Mouse (Mus musculus): ENCODE measurements around the gene Bach2. TPM values are rescaled to one million over a fixed set of nuclear protein-coding genes. Genes with fewer than 3 reads are reported as not detected.

Gene Bach2
- polyA plus RNA-seq (2014; fragmentation: Nextera tagmentation; extraction: Ambion mirVana), result 27.3 and 29.9 TPM in 2 replicates

DNA sequence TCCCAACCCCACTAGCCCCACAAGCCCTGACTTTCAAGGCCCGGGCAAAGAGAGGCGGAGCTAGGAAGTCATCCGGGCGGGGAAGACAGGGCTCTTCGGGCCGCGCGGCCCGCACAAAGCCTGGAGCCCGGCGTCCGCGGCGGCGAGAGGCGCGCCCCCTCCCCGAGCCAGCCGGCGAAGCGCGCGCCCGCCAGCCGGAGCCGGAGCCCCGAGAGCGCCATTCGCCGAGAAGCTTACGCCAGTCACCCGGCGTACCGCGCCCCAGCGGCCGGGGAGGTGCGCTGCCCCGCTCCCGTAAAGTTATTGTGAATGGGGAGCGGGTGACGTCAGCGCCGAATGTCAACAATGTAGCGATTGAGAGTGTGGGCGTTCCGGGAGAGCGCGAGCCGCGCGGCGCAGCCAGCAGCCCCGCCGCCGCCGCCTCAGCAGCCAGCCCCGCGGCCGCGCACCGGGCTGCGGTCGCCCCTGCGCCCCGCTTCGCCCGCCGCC is at the start of gene Bach2:
Gene Bach2, plus strand, starts transcription at position 439 of the 489 bp plus-strand sequence.
- ATAC-seq (ENCODE audit: insufficient read depth, low FRiP score, low TSS enrichment), result peak; percentile 86
- no peaks in the 10 kb centered on the region for H3K36me3 ChIP-seq (ENCODE audit: control insufficient read depth, insufficient read depth, low read length)
- peaks cover 24% of the 10 kb centered on the region for H3K4me1 ChIP-seq (ENCODE audit: control insufficient read depth, insufficient read depth, low read length)
- H3K27me3 ChIP-seq (ENCODE audit: control insufficient read depth, insufficient read depth, low read length), result no peaks in the 10 kb centered on the region
- peak; percentile 97 for DNase-seq (ENCODE audit: low spot score)
- under 1% methylated on average over 49 of the region's 69 CpGs for WGBS
- H3K9ac ChIP-seq (ENCODE audit: low read length), result peak within 1 kb of the TSS; percentile 98
- H3K9me3 ChIP-seq (ENCODE audit: control insufficient read depth, low read length), result no peaks in the 10 kb centered on the region
- H3K4me2 ChIP-seq (ENCODE audit: low read depth), result peak within 1 kb of the TSS; percentile 84
- peak within 1 kb of the TSS; percentile 94 for H3K4me3 ChIP-seq (ENCODE audit: low read depth, low read length)
- H3K27ac ChIP-seq (ENCODE audit: low read depth, low read length), result peak within 1 kb of the TSS; percentile 100

DNA sequence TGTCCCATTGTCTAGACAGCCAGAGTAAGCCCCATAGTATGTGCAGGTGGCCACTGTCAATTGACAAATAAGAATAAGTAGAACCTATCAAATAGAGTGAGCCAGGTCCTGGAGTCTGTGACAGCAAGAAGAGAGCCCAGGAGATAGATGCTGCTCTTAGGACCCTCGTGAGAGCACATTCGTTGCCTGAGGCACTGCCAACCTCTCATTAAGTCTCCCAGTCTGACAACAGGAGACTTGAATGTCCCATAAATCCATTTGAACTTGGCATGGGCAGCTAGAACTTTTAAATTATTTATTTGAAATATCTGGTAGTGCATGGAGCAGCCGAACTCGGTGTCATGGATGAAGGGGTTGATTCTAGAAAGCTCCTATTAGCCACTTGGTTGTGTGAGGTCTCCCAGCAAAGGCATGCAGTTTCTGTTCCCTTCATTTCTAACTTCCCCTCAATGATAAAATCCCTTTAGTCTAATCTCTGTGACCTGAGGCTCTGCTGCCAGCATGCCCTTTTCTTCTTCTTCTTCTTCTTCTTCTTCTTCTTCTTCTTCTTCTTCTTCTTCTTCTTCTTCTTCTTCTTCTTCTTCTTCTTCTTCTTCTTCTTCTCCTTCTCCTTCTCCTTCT is 49.1 kb upstream of the Bach2 start:
- H3K4me1 ChIP-seq (ENCODE audit: control insufficient read depth, insufficient read depth, low read length), result no peaks in the 10 kb centered on the region
- H3K4me2 ChIP-seq (ENCODE audit: low read depth), result no peak overlapping the region
- H3K36me3 ChIP-seq (ENCODE audit: control insufficient read depth, insufficient read depth, low read length), result no peaks in the 10 kb centered on the region
- ATAC-seq (ENCODE audit: insufficient read depth, low FRiP score, low TSS enrichment), result no peak
- no peaks in the 10 kb centered on the region for H3K27me3 ChIP-seq (ENCODE audit: control insufficient read depth, insufficient read depth, low read length)
- no peak for DNase-seq (ENCODE audit: low spot score)
- no peak overlapping the region for H3K27ac ChIP-seq (ENCODE audit: low read depth, low read length)
- 86% methylated on average over 4 of the region's 4 CpGs for WGBS
- no peak overlapping the region for H3K4me3 ChIP-seq (ENCODE audit: low read depth, low read length)
- no peak overlapping the region for H3K9ac ChIP-seq (ENCODE audit: low read length)
- H3K9me3 ChIP-seq (ENCODE audit: control insufficient read depth, low read length), result no peaks in the 10 kb centered on the region

DNA sequence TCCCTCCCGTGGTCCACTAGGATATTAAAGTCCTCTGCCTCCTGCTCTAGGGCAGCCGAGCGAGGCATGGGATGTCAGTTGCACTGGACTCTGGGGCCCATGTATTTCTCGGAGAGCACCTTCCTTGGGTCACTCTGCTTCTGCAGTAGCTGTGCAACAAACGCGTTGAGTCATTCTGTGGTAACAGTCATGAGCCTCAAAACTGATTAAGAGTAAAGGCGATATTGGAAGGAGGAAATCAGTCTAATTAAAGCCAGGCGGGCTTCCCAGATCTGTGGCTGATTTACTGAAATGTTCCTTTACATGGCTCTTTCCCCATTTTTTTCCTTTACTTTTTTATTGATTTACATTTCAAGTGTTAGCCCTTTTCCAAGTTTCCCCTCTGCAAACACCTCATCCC is 48.1 kb upstream of the Bach2 start:
- Histone ChIP-seq H3K9me3 (ENCODE audit: control insufficient read depth, low read length) (no peaks in the 10 kb centered on the region), H3K4me3 (ENCODE audit: low read depth, low read length) (no peak overlapping the region), H3K9ac (ENCODE audit: low read length) (no peak overlapping the region), H3K4me2 (ENCODE audit: low read depth) (no peak overlapping the region), H3K27me3 (ENCODE audit: control insufficient read depth, insufficient read depth, low read length) (no peaks in the 10 kb centered on the region), H3K27ac (ENCODE audit: low read depth, low read length) (no peak overlapping the region), H3K36me3 (ENCODE audit: control insufficient read depth, insufficient read depth, low read length) (no peaks in the 10 kb centered on the region), H3K4me1 (ENCODE audit: control insufficient read depth, insufficient read depth, low read length) (no peaks in the 10 kb centered on the region)
- no peak for DNase-seq (ENCODE audit: low spot score)
- WGBS, result 81% methylated on average over 8 of the region's 8 CpGs
- ATAC-seq (ENCODE audit: insufficient read depth, low FRiP score, low TSS enrichment), result no peak

DNA sequence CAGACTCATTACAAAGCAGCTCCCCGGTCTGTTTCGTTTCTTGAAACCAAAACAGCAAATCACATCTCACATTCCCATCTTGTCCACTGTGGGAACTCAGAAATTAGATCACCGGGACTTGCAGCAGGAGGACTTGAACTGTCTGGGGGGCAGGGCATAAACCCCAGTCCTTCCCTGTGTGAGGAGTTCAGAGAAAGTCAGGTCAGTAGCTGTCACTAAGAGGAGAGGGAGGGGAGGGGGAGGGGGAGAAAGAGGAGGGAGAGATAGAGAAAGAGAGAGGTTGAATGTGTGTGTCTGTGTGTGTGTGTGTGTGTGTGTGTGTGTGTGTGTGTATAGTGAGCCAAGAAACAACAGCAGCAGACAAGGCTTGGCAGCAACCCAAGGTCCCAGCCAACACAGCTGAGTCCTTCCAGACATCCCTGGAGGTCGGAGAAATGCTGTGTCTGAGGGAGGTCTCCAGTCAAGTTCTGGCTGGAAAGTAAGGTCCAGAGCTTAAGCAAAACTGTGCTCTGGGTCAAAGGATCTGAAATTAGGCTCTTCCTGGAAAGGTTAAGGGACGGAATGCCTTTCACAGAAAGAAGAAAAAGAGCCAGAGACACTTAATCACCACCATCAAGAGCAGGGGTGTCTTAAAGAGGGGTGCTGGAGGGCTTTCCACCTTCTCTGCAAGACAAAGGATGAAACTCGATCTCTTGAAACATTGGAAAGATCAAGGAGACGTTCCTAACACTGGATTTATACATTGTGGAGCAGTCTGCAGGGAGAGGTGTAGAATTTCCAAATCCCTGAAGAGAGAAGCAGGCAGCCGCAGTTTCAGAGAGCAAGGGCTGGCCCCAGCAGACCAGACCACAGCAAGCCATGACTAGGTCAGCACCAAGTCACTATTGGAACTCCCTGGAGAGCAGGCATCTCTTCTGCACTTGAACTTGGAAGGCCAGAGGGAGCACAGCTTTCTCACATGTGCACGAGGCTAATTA is 42.4 kb upstream of the Bach2 start:
- Histone ChIP-seq H3K4me1 (ENCODE audit: control insufficient read depth, insufficient read depth, low read length) (no peaks in the 10 kb centered on the region), H3K27me3 (ENCODE audit: control insufficient read depth, insufficient read depth, low read length) (no peaks in the 10 kb centered on the region), H3K27ac (ENCODE audit: low read depth, low read length) (0 out of 2 replicates have a peak overlapping the region, but pooled peaks have one; percentile 9), H3K9me3 (ENCODE audit: control insufficient read depth, low read length) (no peaks in the 10 kb centered on the region), H3K36me3 (ENCODE audit: control insufficient read depth, insufficient read depth, low read length) (no peaks in the 10 kb centered on the region), H3K9ac (ENCODE audit: low read length) (no peak overlapping the region), H3K4me3 (ENCODE audit: low read depth, low read length) (no peak overlapping the region), H3K4me2 (ENCODE audit: low read depth) (no peak overlapping the region)
- peak; percentile 35; the same call in 1 of the 2 replicates for ATAC-seq (ENCODE audit: insufficient read depth, low FRiP score, low TSS enrichment)
- DNase-seq (ENCODE audit: low spot score), result peak; percentile 33
- 30% methylated on average over 9 of the region's 9 CpGs for WGBS

DNA sequence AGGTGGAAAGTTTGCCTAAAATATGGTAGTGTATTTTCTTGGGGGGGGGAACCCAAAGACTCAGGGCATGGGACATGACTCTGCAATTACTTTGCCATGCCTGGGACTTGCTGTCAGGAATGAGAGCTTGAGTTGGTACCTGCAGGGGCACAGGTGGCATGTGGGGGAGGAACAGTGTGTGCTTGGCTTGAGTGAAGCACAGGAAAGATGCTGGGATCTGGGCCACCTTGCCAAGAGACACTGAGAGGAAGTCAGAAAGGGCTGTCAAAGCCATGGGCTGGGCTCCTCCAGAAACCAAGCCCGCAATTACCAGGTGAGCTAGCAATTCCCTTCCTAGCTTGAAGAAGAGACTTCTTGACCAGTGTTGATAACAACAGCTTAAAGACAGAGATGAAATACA is 40.6 kb upstream of the Bach2 start:
- WGBS, result 100% methylated on average over 1 of the region's 1 CpGs
- H3K9me3 ChIP-seq (ENCODE audit: control insufficient read depth, low read length), result no peaks in the 10 kb centered on the region
- no peak overlapping the region for H3K9ac ChIP-seq (ENCODE audit: low read length)
- ATAC-seq (ENCODE audit: insufficient read depth, low FRiP score, low TSS enrichment) (no peak), DNase-seq (ENCODE audit: low spot score) (no peak)
- H3K27ac ChIP-seq (ENCODE audit: low read depth, low read length), result no peak overlapping the region
- no peak overlapping the region for H3K4me2 ChIP-seq (ENCODE audit: low read depth)
- no peak overlapping the region for H3K4me3 ChIP-seq (ENCODE audit: low read depth, low read length)
- H3K27me3 ChIP-seq (ENCODE audit: control insufficient read depth, insufficient read depth, low read length), result no peaks in the 10 kb centered on the region
- no peaks in the 10 kb centered on the region for H3K36me3 ChIP-seq (ENCODE audit: control insufficient read depth, insufficient read depth, low read length)
- no peaks in the 10 kb centered on the region for H3K4me1 ChIP-seq (ENCODE audit: control insufficient read depth, insufficient read depth, low read length)

DNA sequence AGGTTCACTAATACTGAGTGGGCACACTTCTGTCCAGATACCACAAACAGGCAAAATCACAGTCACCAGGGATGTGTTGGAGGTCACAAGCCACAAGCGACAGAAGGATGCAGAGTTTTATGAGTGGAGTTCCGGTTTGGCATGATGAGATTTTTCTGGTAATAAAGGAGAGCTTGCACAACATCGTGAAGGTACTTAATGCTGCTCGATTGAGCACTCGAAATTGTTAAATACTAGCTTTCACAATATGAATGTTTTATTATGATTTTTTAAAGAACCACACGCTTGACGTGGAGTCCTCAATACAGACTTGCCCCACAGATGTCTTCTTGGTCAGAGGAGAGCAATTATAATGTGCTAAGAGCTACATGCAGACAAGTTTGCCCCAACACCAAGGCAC is 40.0 kb upstream of the Bach2 start:
- no peaks in the 10 kb centered on the region for H3K36me3 ChIP-seq (ENCODE audit: control insufficient read depth, insufficient read depth, low read length)
- H3K4me1 ChIP-seq (ENCODE audit: control insufficient read depth, insufficient read depth, low read length), result no peaks in the 10 kb centered on the region
- H3K4me3 ChIP-seq (ENCODE audit: low read depth, low read length), result no peak overlapping the region
- H3K27me3 ChIP-seq (ENCODE audit: control insufficient read depth, insufficient read depth, low read length), result no peaks in the 10 kb centered on the region
- H3K9me3 ChIP-seq (ENCODE audit: control insufficient read depth, low read length), result no peaks in the 10 kb centered on the region
- H3K9ac ChIP-seq (ENCODE audit: low read length), result no peak overlapping the region
- H3K4me2 ChIP-seq (ENCODE audit: low read depth), result no peak overlapping the region
- DNase-seq (ENCODE audit: low spot score), result no peak
- no peak overlapping the region for H3K27ac ChIP-seq (ENCODE audit: low read depth, low read length)
- WGBS, result 91% methylated on average over 7 of the region's 7 CpGs
- no peak for ATAC-seq (ENCODE audit: insufficient read depth, low FRiP score, low TSS enrichment)

DNA sequence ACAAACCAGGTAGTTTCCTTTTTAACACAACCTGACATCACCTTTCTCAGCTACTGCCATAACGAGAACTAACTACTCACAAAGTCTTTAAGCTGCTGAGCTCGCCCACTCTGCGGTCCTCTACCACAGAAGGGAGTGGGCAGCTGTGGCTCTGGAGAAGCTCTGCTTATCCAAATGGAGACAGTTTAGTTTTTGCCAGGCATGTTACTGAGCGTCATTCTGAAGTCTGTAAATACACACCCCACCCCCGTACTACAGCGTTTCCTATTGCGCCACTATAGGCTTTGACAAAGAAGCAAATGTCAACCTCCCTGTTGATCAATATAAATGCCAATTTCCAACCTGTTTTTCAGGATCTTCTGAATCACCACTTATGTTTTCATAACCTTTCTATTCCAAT is 39.4 kb upstream of the Bach2 start:
- ATAC-seq (ENCODE audit: insufficient read depth, low FRiP score, low TSS enrichment), result no peak
- Histone ChIP-seq H3K9ac (ENCODE audit: low read length) (no peak overlapping the region), H3K4me2 (ENCODE audit: low read depth) (no peak overlapping the region), H3K4me1 (ENCODE audit: control insufficient read depth, insufficient read depth, low read length) (no peaks in the 10 kb centered on the region), H3K27ac (ENCODE audit: low read depth, low read length) (no peak overlapping the region), H3K4me3 (ENCODE audit: low read depth, low read length) (no peak overlapping the region), H3K9me3 (ENCODE audit: control insufficient read depth, low read length) (no peaks in the 10 kb centered on the region), H3K36me3 (ENCODE audit: control insufficient read depth, insufficient read depth, low read length) (no peaks in the 10 kb centered on the region), H3K27me3 (ENCODE audit: control insufficient read depth, insufficient read depth, low read length) (no peaks in the 10 kb centered on the region)
- whole genome bisulfite sequencing, result 92% methylated on average over 7 of the region's 7 CpGs
- no peak for DNase-seq (ENCODE audit: low spot score)

DNA sequence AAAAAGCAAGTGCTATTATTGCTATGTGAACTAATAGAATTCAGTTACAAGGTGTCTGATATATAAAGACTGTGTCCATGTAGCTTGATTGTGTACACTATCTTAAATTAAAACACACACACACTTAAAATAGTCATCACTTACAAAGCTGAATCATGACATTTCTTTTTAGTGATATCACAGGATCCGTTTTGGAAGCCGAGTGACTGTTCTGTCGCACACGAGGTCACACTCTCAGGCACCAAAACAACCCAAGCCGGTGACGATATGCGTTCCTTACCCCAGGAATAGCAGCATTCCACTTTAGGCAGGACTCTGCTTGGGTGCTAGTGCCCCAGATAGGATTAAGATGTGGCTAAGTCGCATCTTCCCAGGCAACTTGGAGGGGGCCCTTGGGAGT is 37.5 kb upstream of the Bach2 start:
- 88% methylated on average over 8 of the region's 8 CpGs for WGBS

More for the DNA sequence above, 37.5 kb upstream of the Bach2 start:
- H3K36me3 ChIP-seq (ENCODE audit: control insufficient read depth, insufficient read depth, low read length), result no peaks in the 10 kb centered on the region
- H3K4me2 ChIP-seq (ENCODE audit: low read depth), result no peak overlapping the region
- no peak for DNase-seq (ENCODE audit: low spot score)
- H3K9ac ChIP-seq (ENCODE audit: low read length), result no peak overlapping the region
- H3K27me3 ChIP-seq (ENCODE audit: control insufficient read depth, insufficient read depth, low read length), result no peaks in the 10 kb centered on the region
- no peak overlapping the region for H3K4me3 ChIP-seq (ENCODE audit: low read depth, low read length)
- ATAC-seq (ENCODE audit: insufficient read depth, low FRiP score, low TSS enrichment), result no peak
- H3K4me1 ChIP-seq (ENCODE audit: control insufficient read depth, insufficient read depth, low read length), result no peaks in the 10 kb centered on the region
- no peak overlapping the region for H3K27ac ChIP-seq (ENCODE audit: low read depth, low read length)
- H3K9me3 ChIP-seq (ENCODE audit: control insufficient read depth, low read length), result no peaks in the 10 kb centered on the region

Measured in neural tube, embryonic 11.5 days (tissue).